ENCODE assay signal across 8 mouse cellular contexts in the genomic region with DNA sequence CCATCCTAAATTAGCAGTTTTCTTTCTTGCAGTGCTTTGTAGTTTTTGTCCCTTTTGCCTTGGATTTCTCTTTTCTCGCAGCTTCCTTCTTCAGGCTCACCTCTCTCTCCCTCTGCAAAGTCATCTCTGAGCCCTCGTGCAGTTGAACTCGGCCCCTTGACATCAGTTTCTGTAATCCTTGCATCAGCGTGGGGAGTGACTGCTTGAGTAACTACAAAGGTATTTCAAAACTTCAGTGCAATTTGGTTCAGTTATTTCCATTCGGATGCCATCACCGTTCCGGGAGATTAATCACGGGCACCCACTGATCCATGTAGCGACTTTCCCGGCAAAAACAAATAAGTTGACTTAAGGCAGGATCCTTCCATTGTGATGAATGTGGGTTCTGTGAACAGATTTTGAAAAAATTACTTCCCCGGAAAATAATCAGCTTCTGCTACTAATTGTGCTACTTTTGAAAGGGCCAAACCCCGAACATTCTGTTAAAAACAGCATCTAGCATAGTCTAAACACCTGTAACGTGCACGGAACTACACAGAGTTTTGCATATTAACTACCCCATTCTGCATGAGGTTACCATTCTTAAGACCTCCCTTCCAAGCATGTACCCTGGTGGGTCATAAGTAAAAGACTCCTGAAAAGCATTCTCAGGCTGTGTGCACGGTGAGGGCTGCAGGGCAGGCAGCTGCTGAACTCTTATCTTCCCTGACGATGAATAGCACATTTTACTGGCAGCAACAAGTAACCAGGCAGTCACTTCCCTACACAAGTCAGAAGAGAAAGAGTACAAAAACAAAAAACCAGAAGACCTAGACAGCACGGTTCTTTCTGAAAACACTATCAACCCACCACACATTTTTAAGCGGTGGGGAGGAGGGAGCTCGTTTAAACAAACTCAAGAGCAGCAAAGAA. TPM values are rescaled to one million over a fixed set of nuclear protein-coding genes. Genes with fewer than 3 reads are reported as not detected.
DNase-seq lines count a peak whose midpoint lies in the region; ATAC-seq and TF ChIP-seq lines count a peak whose summit lies in the region.

No protein-coding gene starts in this region.

- peak overlapping the region; percentile 83 to 91 for H3K4me3 ChIP-seq in MEL (ENCODE audit: control insufficient read depth in 1 of 2, insufficient read depth in 1 of 2, low read depth in 2 of 2, low read length in 2 of 2)
- peak overlapping the region; percentile 68 for H3K4me3 ChIP-seq in forebrain, embryonic 10.5 days
- peak overlapping the region; percentile 88 for H3K4me3 ChIP-seq in lung, embryonic 15.5 days

- no peak for ATAC-seq in lung, embryonic 15.5 days (ENCODE audit: borderline replicate concordance, extremely low read depth, low FRiP score, low TSS enrichment)

- TF ChIP-seq RAD21 in MEL (IDR thresholded peaks at IDR 0.05; ENCODE audit: low read depth, low read length): no peak

- peaks cover 6% of the 10 kb centered on the region in 2 experiments; a peak in 3 of 4 replicates for H3K4me1 ChIP-seq in MEL (ENCODE audit: control insufficient read depth in 1 of 2, insufficient read depth in 2 of 2, low read length in 2 of 2)
- peaks cover 35% of the 10 kb centered on the region for H3K4me1 ChIP-seq in forebrain, embryonic 10.5 days
- peaks cover 14% of the 10 kb centered on the region for H3K4me1 ChIP-seq in lung, embryonic 15.5 days

- H3K9me3 ChIP-seq in MEL (replicated peaks; ENCODE audit: insufficient read depth, low read length): no peaks in the 10 kb centered on the region
- H3K9me3 ChIP-seq in forebrain, embryonic 10.5 days: no peaks in the 10 kb centered on the region
- no peaks in the 10 kb centered on the region for H3K9me3 ChIP-seq in lung, embryonic 15.5 days

- 6% methylated on average over 19 of the region's 19 CpGs for WGBS in forebrain, embryonic 10.5 days
- WGBS in lung, embryonic 15.5 days: 12% methylated on average over 19 of the region's 19 CpGs

- H3K9ac ChIP-seq in MEL (ENCODE audit: control insufficient read depth, low read depth, low read length, poor library complexity, severe bottlenecking): peak overlapping the region; percentile 93
- H3K9ac ChIP-seq in lung, embryonic 15.5 days: peak overlapping the region; percentile 87

- TF ChIP-seq EP300 in MEL (IDR thresholded peaks at IDR 0.05; ENCODE audit: low read depth in 1 of 2, low read length in 2 of 2): peak; percentile 76 to 83

- peak overlapping the region; percentile 83 for H3K4me2 ChIP-seq in lung, embryonic 15.5 days

- H3K79me2 ChIP-seq in MEL (ENCODE audit: control insufficient read depth, insufficient read depth, low read length, poor library complexity): peaks cover 16% of the 10 kb centered on the region

- peaks cover 4 to 15% of the 10 kb centered on the region in 2 experiments for H3K36me3 ChIP-seq in MEL (ENCODE audit: control insufficient read depth in 1 of 2, insufficient read depth in 2 of 2, low read length in 2 of 2)
- H3K36me3 ChIP-seq in forebrain, embryonic 10.5 days (replicated peaks): 0 out of 2 replicates have a peak, but pooled peaks cover 2% of the 10 kb centered on the region
- H3K36me3 ChIP-seq in lung, embryonic 15.5 days: no peaks in the 10 kb centered on the region

- TF ChIP-seq POLR2A in MEL (IDR thresholded peaks at IDR 0.05; ENCODE audit: control insufficient read depth in 1 of 2, insufficient read depth in 1 of 2, low read depth in 1 of 2, low read length in 2 of 2, poor library complexity in 1 of 2): peak in 1 of 2 experiments; percentile 36; a peak in 2 of 4 replicates

- no peaks in the 10 kb centered on the region for H3K27me3 ChIP-seq in MEL (ENCODE audit: control insufficient read depth in 1 of 2, insufficient read depth in 2 of 2, low read length in 2 of 2)
- H3K27me3 ChIP-seq in forebrain, embryonic 10.5 days (ENCODE audit: poor library complexity, severe bottlenecking): peaks cover 19% of the 10 kb centered on the region
- H3K27me3 ChIP-seq in lung, embryonic 15.5 days: no peaks in the 10 kb centered on the region

- DNase-seq in 3T3-L1 (ENCODE audit: low read depth, low spot score) (peak; percentile 88), MEL (ENCODE audit: low read depth, low spot score) (peak; percentile 91)
- peak; percentile 30 for DNase-seq in forebrain, embryonic 10.5 days (ENCODE audit: extremely low spot score, low spot score)
- peak; percentile 58 for DNase-seq in kidney, adult 18-20 months
- peak; percentile 22 for DNase-seq in retina, postnatal 1 day
- DNase-seq in layer of hippocampus, postnatal 25 days (ENCODE audit: extremely low spot score in 1 of 2, low spot score in 1 of 2): no peak
- DNase-seq in testis, postnatal 10 days (ENCODE audit: low spot score): no peak

- peak overlapping the region; percentile 99 for H3K27ac ChIP-seq in MEL (ENCODE audit: control insufficient read depth, low read depth, low read length)
- H3K27ac ChIP-seq in forebrain, embryonic 10.5 days: peak overlapping the region; percentile 94
- peak overlapping the region; percentile 95 for H3K27ac ChIP-seq in lung, embryonic 15.5 days

- no peak for TF ChIP-seq CTCF in MEL (IDR thresholded peaks at IDR 0.05 in 2 of 3, conservative IDR thresholded peaks at IDR 0.05 in 1 of 3; ENCODE audit: control insufficient read depth in 1 of 3, insufficient read depth in 1 of 3, low read depth in 2 of 3, low read length in 3 of 3, poor library complexity in 1 of 3, severe bottlenecking in 1 of 3)

TF ChIP-seq in MEL, 35 proteins besides CTCF, POLR2A, EP300 and RAD21 (continues in another document):
- TF ChIP-seq POLR2AphosphoS5 (IDR thresholded peaks at IDR 0.05; ENCODE audit: borderline replicate concordance, low read depth, low read length): no peak
- TF ChIP-seq GABPA (IDR thresholded peaks at IDR 0.05; ENCODE audit: low read depth, low read length): no peak
- no peak; the same call in 1 of the 2 replicates for TF ChIP-seq USF1 (IDR thresholded peaks at IDR 0.05; ENCODE audit: low read depth, low read length)
- TF ChIP-seq TAL1 (IDR thresholded peaks at IDR 0.05; ENCODE audit: low read length): peak; percentile 86
- no peak for TF ChIP-seq MYB (IDR thresholded peaks at IDR 0.05; ENCODE audit: low read depth, low read length)
- TF ChIP-seq MXI1 (IDR thresholded peaks at IDR 0.05; ENCODE audit: low read depth, low read length): peak; percentile 84
- TF ChIP-seq BHLHE40 (IDR thresholded peaks at IDR 0.05; ENCODE audit: borderline replicate concordance, low read depth, low read length): peak; percentile 60; the same call in 1 of the 2 replicates
- TF ChIP-seq CHD2 (IDR thresholded peaks at IDR 0.05; ENCODE audit: low read length): no peak
- no peak for TF ChIP-seq HCFC1 (IDR thresholded peaks at IDR 0.05; ENCODE audit: low read depth, low read length)
- no peak for TF ChIP-seq NRF1 (IDR thresholded peaks at IDR 0.05; ENCODE audit: insufficient read depth, low read depth, low read length, poor library complexity, severe bottlenecking)
- no peak for TF ChIP-seq MEF2A (IDR thresholded peaks at IDR 0.05; ENCODE audit: extremely low read depth, insufficient replicate concordance, low read depth, low read length, poor library complexity, severe bottlenecking)
- TF ChIP-seq MAZ (IDR thresholded peaks at IDR 0.05; ENCODE audit: low read depth, low read length): peak; percentile 24; the same call in 1 of the 2 replicates
- peak; percentile 58; the same call in 1 of the 2 replicates for TF ChIP-seq ZMIZ1 (IDR thresholded peaks at IDR 0.05; ENCODE audit: low read depth, low read length)
- no peak; the same call in none of the 2 replicates for TF ChIP-seq KAT2A (conservative IDR thresholded peaks at IDR 0.05; ENCODE audit: low read depth, low read length)
- peak; percentile 97 for TF ChIP-seq SIN3A (IDR thresholded peaks at IDR 0.05; ENCODE audit: low read length)
- peak; percentile 90 for TF ChIP-seq GATA1 (IDR thresholded peaks at IDR 0.05; ENCODE audit: low read depth, low read length)
- no peak for TF ChIP-seq ZKSCAN1 (IDR thresholded peaks at IDR 0.05; ENCODE audit: low read depth, low read length)
- no peak for TF ChIP-seq RCOR1 (IDR thresholded peaks at IDR 0.05; ENCODE audit: low read depth, low read length)
- TF ChIP-seq MAFK (IDR thresholded peaks at IDR 0.05; ENCODE audit: borderline replicate concordance, low read depth, low read length): 0 out of 2 replicates have a peak, but pooled peaks have one; percentile 23
- TF ChIP-seq TCF12 (IDR thresholded peaks at IDR 0.05; ENCODE audit: low read depth, low read length): peak; percentile 80
- no peak for TF ChIP-seq ELF1 (IDR thresholded peaks at IDR 0.05; ENCODE audit: low read depth, low read length)
- no peak for TF ChIP-seq UBTF (IDR thresholded peaks at IDR 0.05; ENCODE audit: borderline replicate concordance, insufficient read depth, low read depth, low read length)
- peak; percentile 57; the same call in 1 of the 2 replicates for TF ChIP-seq POLR2AphosphoS2 (IDR thresholded peaks at IDR 0.05; ENCODE audit: low read length)
- peak; percentile 23 for TF ChIP-seq SMC3 (IDR thresholded peaks at IDR 0.05; ENCODE audit: low read depth, low read length)
- TF ChIP-seq ZNF384 (IDR thresholded peaks at IDR 0.05; ENCODE audit: low read depth, low read length): 0 out of 2 replicates have a peak, but pooled peaks have one; percentile 21
- TF ChIP-seq E2F4 (IDR thresholded peaks at IDR 0.05; ENCODE audit: borderline replicate concordance, low read depth, low read length): no peak
- peak; percentile 94 for TF ChIP-seq ETS1 (IDR thresholded peaks at IDR 0.05; ENCODE audit: low read depth, low read length)
- TF ChIP-seq MAX (IDR thresholded peaks at IDR 0.05; ENCODE audit: low read length): peak; percentile 75
- TF ChIP-seq CHD1 (IDR thresholded peaks at IDR 0.05; ENCODE audit: low read depth, low read length): peak; percentile 56; the same call in 1 of the 2 replicates
- TF ChIP-seq NELFE (IDR thresholded peaks at IDR 0.05; ENCODE audit: low read depth, low read length): peak; percentile 49
- peak; percentile 85 for TF ChIP-seq MYC (IDR thresholded peaks at IDR 0.05; ENCODE audit: low read depth, low read length)
- no peak for TF ChIP-seq USF2 (IDR thresholded peaks at IDR 0.05; ENCODE audit: borderline replicate concordance in 1 of 2, insufficient read depth in 1 of 2, low read depth in 1 of 2, low read length in 2 of 2)
- peak; percentile 83 for TF ChIP-seq TBP (IDR thresholded peaks at IDR 0.05; ENCODE audit: low read depth, low read length)

RNA-seq across cellular contexts. Expression of gene Gadd45a, which starts 1.6 kb away (rescaled TPM):
- total RNA-seq in MEL (2012; rRNA removed): 18.1 and 29.3 TPM in 2 replicates
- polyA plus RNA-seq in MEL (2012; ENCODE audit: insufficient read depth in 1 of 2, insufficient read length in 2 of 2, low read depth in 1 of 2, low replicate concordance in 2 of 2, missing spikeins in 1 of 2): 10 to 100 TPM in 1 of 2 experiments, not detected in 1; 37.4 TPM
- polyA plus RNA-seq in forebrain, embryonic 10.5 days (2016; fragmentation: Nextera tagmentation; extraction: Ambion mirVana): 21.6 and 22.9 TPM in 2 replicates
- 16.6 and 18.9 TPM in 2 replicates for polyA plus RNA-seq in lung, embryonic 15.5 days (2015; fragmentation: Nextera tagmentation; extraction: Ambion mirVana)
- total RNA-seq in layer of hippocampus, postnatal 25 days (2021): 10 to 100 TPM in 1 of 2 experiments, 1 to 10 TPM in 1; 8.2 to 10.5 TPM

Comparison
In these comparisons a context has a peak if more than half of its experiments do, and no peak if none do; other contexts are left out.
1. DNase-seq: peak in 3T3-L1 (single experiment), MEL (single experiment), forebrain, embryonic 10.5 days (single experiment), kidney, adult 18-20 months (single experiment) and retina, postnatal 1 day (single experiment); none in layer of hippocampus, postnatal 25 days (0 of 2) and testis, postnatal 10 days (single experiment).
2. Peak in every context shown above with its lines, with median percentiles within 50 percentile points of each other: H3K27ac ChIP-seq and H3K4me3 ChIP-seq.